Mouse (Mus musculus): ENCODE measurements around the gene Otol1. TPM values are rescaled to one million over a fixed set of nuclear protein-coding genes. Genes with fewer than 3 reads are reported as not detected.

Otol1 gene
- polyA plus RNA-seq (2015; fragmentation: Nextera tagmentation; extraction: Ambion mirVana) = not detected in 2 replicates

DNA sequence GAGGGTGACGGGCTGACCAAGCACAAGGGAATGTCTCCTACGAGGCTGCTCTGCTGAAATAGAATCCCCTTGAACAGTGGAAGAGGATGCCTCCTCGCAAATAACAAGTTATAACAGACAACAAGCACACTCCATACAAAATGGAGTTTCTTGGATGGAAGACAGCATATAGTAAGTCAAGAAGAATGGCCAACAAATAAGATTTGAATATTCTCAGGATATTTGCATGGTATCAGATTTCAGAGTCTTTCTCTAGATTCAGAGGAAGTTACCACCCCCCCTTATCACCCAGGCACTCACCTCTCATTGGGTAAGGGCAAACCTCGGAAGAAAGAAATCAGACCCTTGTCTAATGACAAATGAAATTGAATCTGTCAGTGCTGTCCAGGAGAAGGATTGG is at the start of gene Otol1:
Gene Otol1 (plus strand): TSS at position 301 of the 400 bp plus-strand sequence.
- H3K4me3 ChIP-seq (ENCODE audit: low read length) = no peak within 1 kb of the TSS
- H3K27me3 ChIP-seq (ENCODE audit: control insufficient read depth, insufficient read depth, low read length) = no peaks in the 10 kb centered on the region
- no peak within 1 kb of the TSS for H3K27ac ChIP-seq (ENCODE audit: low read length)
- no peak for ATAC-seq (replicated peaks; ENCODE audit: extremely low read depth, insufficient read depth, low FRiP score)
- 57% methylated on average over 4 of the region's 4 CpGs for WGBS
- H3K4me2 ChIP-seq (ENCODE audit: low read depth, low read length) = no peak within 1 kb of the TSS
- H3K36me3 ChIP-seq (ENCODE audit: control insufficient read depth, insufficient read depth) = no peaks in the 10 kb centered on the region
- H3K4me1 ChIP-seq (ENCODE audit: control insufficient read depth, insufficient read depth, low read length) = no peaks in the 10 kb centered on the region
- no peaks in the 10 kb centered on the region for H3K9me3 ChIP-seq (replicated peaks; ENCODE audit: control insufficient read depth, low read length)
- no peak within 1 kb of the TSS for H3K9ac ChIP-seq (ENCODE audit: low read length)

DNA sequence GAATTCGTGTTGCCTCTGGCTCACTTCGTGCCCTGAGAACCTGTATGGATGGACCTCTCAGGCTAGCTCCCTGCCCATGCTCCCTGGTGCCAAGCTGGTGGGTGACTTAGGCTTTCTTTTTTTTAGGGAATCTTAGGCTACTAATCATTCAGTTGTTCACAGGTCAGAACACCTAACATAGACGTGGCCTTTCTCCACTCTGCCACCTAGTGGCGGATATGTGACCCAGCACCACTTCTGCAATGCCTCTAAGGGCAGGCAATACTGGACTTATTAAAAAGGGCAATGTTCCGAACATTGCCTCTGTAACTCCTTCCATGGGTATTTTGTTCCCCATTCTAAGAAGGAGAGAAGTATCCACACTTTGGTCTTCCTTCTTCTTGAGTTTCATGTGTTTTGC is 45.2 kb upstream of the Otol1 start:
- Histone ChIP-seq H3K4me1 (ENCODE audit: control insufficient read depth, insufficient read depth, low read length) (no peaks in the 10 kb centered on the region), H3K27ac (ENCODE audit: low read length) (no peak overlapping the region), H3K36me3 (ENCODE audit: control insufficient read depth, insufficient read depth) (no peaks in the 10 kb centered on the region), H3K27me3 (ENCODE audit: control insufficient read depth, insufficient read depth, low read length) (no peaks in the 10 kb centered on the region), H3K9ac (ENCODE audit: low read length) (no peak overlapping the region), H3K4me3 (ENCODE audit: low read length) (no peak overlapping the region), H3K4me2 (ENCODE audit: low read depth, low read length) (no peak overlapping the region), H3K9me3 (replicated peaks; ENCODE audit: control insufficient read depth, low read length) (no peaks in the 10 kb centered on the region)
- no peak for ATAC-seq (replicated peaks; ENCODE audit: extremely low read depth, insufficient read depth, low FRiP score)
- 59% methylated on average over 5 of the region's 5 CpGs for WGBS

DNA sequence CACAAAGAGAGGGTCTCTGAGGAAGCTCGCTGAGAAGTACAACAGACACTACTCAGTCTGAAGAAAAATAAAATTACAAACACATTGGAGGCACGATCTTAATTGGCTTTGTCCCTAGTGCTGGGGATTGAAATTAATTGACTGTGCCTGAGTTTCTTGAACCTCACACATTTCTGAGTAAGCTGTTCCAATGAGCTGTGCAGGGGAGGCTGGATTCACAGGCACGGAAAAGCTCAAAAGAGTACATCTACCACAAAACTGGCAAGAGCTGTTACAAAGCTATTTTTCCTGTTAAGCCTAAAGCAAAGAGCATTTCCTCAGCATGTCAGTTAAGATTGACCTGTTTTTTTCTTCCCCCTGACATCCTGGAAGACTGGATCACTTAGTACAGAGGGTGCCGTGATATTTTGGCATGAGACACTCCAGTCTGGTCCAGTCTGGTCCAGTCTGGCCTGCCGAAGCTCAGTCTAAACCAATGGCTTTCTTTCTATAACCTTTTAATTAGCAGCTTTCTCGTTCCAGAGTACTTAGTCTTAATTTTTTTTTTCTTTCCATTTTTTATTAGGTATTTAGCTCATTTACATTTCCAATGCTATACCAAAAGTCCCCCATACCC is 35.8 kb upstream of the Otol1 start:
- H3K9me3 ChIP-seq (replicated peaks; ENCODE audit: control insufficient read depth, low read length) = peaks cover under 1% of the 10 kb centered on the region
- ATAC-seq (replicated peaks; ENCODE audit: extremely low read depth, insufficient read depth, low FRiP score) = no peak
- WGBS = 74% methylated on average over 6 of the region's 6 CpGs

DNA sequence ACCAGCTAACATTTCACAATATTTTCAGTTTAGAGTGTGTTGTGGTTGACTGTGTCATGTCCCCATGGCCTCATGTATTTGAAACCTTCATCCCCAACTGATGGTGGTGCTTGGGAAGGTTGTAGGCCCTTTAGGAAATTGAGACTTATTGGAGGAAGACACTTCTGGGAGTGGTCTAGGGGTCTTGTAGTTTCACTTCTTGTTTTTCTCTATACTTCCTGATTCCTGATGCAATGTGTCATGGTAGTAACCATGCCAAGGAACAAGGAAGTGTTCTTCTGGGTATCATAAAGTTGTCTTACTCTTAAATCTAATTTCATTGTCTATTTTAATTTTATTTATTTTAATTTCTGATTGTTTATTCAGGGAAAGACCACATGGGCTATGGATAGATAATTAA is 29.3 kb upstream of the Otol1 start:
- Histone ChIP-seq H3K36me3 (ENCODE audit: control insufficient read depth, insufficient read depth) (no peaks in the 10 kb centered on the region), H3K9me3 (replicated peaks; ENCODE audit: control insufficient read depth, low read length) (peaks cover 6% of the 10 kb centered on the region), H3K9ac (ENCODE audit: low read length) (no peak overlapping the region), H3K4me3 (ENCODE audit: low read length) (no peak overlapping the region), H3K4me2 (ENCODE audit: low read depth, low read length) (no peak overlapping the region), H3K27me3 (ENCODE audit: control insufficient read depth, insufficient read depth, low read length) (no peaks in the 10 kb centered on the region), H3K4me1 (ENCODE audit: control insufficient read depth, insufficient read depth, low read length) (no peaks in the 10 kb centered on the region), H3K27ac (ENCODE audit: low read length) (no peak overlapping the region)
- no peak for ATAC-seq (replicated peaks; ENCODE audit: extremely low read depth, insufficient read depth, low FRiP score)

More for the DNA sequence above, 35.8 kb upstream of the Otol1 start:
- H3K4me1 ChIP-seq (ENCODE audit: control insufficient read depth, insufficient read depth, low read length) = no peaks in the 10 kb centered on the region
- no peak overlapping the region for H3K4me3 ChIP-seq (ENCODE audit: low read length)
- H3K36me3 ChIP-seq (ENCODE audit: control insufficient read depth, insufficient read depth) = no peaks in the 10 kb centered on the region
- no peak overlapping the region for H3K4me2 ChIP-seq (ENCODE audit: low read depth, low read length)
- no peak overlapping the region for H3K9ac ChIP-seq (ENCODE audit: low read length)
- no peak overlapping the region for H3K27ac ChIP-seq (ENCODE audit: low read length)
- H3K27me3 ChIP-seq (ENCODE audit: control insufficient read depth, insufficient read depth, low read length) = no peaks in the 10 kb centered on the region

DNA sequence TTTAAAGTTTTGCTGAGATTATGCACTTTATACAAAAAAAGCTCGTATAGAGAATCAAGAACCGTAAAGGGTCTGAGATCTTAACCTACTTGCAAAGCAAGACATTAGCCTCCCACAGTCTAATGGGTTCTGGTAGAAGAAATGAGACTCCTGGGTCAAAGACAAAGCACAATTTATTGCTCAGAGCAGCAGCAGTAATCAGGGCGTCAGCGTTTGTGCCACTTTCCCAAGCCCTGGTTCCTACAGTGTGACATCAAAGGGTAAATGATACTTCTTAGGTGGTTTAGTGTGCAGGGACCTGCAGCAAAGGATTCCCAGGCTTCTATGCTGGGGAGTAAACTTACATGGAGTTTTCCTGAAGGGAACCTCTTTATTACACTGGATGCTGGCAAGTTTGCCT is 13.6 kb upstream of the Otol1 start:
- Histone ChIP-seq H3K27me3 (ENCODE audit: control insufficient read depth, insufficient read depth, low read length) (no peaks in the 10 kb centered on the region), H3K9ac (ENCODE audit: low read length) (no peak overlapping the region), H3K4me3 (ENCODE audit: low read length) (no peak overlapping the region), H3K27ac (ENCODE audit: low read length) (no peak overlapping the region), H3K9me3 (replicated peaks; ENCODE audit: control insufficient read depth, low read length) (no peaks in the 10 kb centered on the region), H3K36me3 (ENCODE audit: control insufficient read depth, insufficient read depth) (no peaks in the 10 kb centered on the region), H3K4me2 (ENCODE audit: low read depth, low read length) (no peak overlapping the region), H3K4me1 (ENCODE audit: control insufficient read depth, insufficient read depth, low read length) (no peaks in the 10 kb centered on the region)
- ATAC-seq (replicated peaks; ENCODE audit: extremely low read depth, insufficient read depth, low FRiP score) = no peak
- WGBS = 69% methylated on average over 4 of the region's 4 CpGs

DNA sequence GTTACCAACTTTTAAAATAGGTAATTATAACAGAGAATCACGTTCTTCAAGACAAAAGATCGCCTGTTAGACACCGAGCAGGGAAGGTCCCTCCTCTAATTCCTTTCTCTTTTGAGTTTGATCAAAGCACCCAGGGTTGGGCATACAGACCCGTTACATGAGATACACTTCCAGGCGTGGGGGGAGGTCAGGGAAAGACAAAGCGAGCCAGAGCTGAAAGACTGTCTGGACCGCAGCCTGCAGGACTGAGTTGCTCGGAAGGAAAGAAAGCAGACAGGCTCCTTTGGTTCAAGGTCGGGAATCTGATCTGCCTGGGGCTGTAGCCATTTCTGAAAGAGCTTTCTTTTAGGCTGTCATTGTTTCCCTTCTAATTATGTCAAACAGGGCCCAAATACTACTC is 5.9 kb upstream of the Otol1 start:
- no peaks in the 10 kb centered on the region for H3K4me1 ChIP-seq (ENCODE audit: control insufficient read depth, insufficient read depth, low read length)
- no peaks in the 10 kb centered on the region for H3K9me3 ChIP-seq (replicated peaks; ENCODE audit: control insufficient read depth, low read length)
- H3K27ac ChIP-seq (ENCODE audit: low read length) = no peak overlapping the region
- H3K4me3 ChIP-seq (ENCODE audit: low read length) = no peak overlapping the region
- H3K27me3 ChIP-seq (ENCODE audit: control insufficient read depth, insufficient read depth, low read length) = no peaks in the 10 kb centered on the region
- no peak for ATAC-seq (replicated peaks; ENCODE audit: extremely low read depth, insufficient read depth, low FRiP score)
- H3K36me3 ChIP-seq (ENCODE audit: control insufficient read depth, insufficient read depth) = no peaks in the 10 kb centered on the region
- 57% methylated on average over 9 of the region's 9 CpGs for WGBS
- H3K9ac ChIP-seq (ENCODE audit: low read length) = no peak overlapping the region
- no peak overlapping the region for H3K4me2 ChIP-seq (ENCODE audit: low read depth, low read length)

DNA sequence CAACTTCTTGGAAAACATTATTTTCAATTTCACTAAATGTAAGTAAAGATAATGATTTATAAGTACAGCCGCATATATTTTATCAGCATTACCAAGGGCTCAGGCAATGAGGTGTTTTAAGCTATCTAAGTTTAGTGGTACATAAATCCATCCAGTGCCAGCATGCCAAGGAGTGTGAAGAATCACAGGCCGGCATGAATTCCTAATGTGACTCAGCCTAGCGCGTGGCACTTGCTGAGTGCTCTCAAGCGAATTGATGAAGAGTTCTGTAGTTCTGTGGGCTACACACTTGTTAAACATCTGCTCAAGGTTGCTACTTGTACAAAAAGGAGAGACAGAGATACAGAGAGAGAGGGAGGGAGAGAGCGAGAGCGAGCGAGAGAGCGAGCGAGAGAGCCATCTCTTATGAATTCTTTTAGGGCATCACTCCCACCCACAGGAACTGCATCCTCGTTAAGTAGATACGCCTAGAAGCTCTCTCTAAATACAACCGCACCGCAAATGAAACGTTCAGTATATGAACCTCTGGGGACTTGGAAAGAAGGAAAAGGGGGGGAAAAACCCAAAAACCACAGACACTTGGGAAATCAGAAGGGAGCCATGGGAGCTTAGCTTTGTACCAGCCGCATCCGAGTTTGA is 4.2 kb upstream of the Otol1 start:
- WGBS = 75% methylated on average over 17 of the region's 17 CpGs
- Histone ChIP-seq H3K4me2 (ENCODE audit: low read depth, low read length) (no peak overlapping the region), H3K9me3 (replicated peaks; ENCODE audit: control insufficient read depth, low read length) (no peaks in the 10 kb centered on the region), H3K4me3 (ENCODE audit: low read length) (no peak overlapping the region), H3K9ac (ENCODE audit: low read length) (no peak overlapping the region), H3K27me3 (ENCODE audit: control insufficient read depth, insufficient read depth, low read length) (no peaks in the 10 kb centered on the region), H3K36me3 (ENCODE audit: control insufficient read depth, insufficient read depth) (no peaks in the 10 kb centered on the region), H3K4me1 (ENCODE audit: control insufficient read depth, insufficient read depth, low read length) (no peaks in the 10 kb centered on the region), H3K27ac (ENCODE audit: low read length) (no peak overlapping the region)
- ATAC-seq (replicated peaks; ENCODE audit: extremely low read depth, insufficient read depth, low FRiP score) = no peak

DNA sequence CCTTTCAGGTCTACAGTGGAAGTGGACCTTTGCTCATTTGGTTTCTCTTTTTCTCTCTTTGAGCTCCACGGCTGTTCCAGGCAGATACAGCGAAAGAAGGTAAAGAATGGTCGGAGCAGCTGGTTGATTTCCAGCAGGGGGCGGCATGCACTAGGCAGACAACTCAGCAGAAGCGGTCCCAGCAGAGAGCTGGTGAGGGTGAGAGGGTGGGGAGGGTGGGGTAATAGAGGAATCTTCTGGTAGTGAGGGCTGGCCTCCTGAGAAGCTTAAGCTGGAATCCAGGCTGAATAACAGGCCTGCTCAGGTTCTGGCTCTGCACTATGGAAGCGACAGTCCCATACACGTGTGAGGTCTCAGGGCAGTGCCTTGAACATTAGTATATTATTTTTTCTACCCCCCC is 3.5 kb upstream of the Otol1 start:
- Histone ChIP-seq H3K9me3 (replicated peaks; ENCODE audit: control insufficient read depth, low read length) (no peaks in the 10 kb centered on the region), H3K27me3 (ENCODE audit: control insufficient read depth, insufficient read depth, low read length) (no peaks in the 10 kb centered on the region), H3K9ac (ENCODE audit: low read length) (no peak overlapping the region), H3K4me1 (ENCODE audit: control insufficient read depth, insufficient read depth, low read length) (no peaks in the 10 kb centered on the region), H3K27ac (ENCODE audit: low read length) (no peak overlapping the region), H3K4me3 (ENCODE audit: low read length) (no peak overlapping the region), H3K4me2 (ENCODE audit: low read depth, low read length) (no peak overlapping the region), H3K36me3 (ENCODE audit: control insufficient read depth, insufficient read depth) (no peaks in the 10 kb centered on the region)
- WGBS = 42% methylated on average over 7 of the region's 7 CpGs
- no peak for ATAC-seq (replicated peaks; ENCODE audit: extremely low read depth, insufficient read depth, low FRiP score)

DNA sequence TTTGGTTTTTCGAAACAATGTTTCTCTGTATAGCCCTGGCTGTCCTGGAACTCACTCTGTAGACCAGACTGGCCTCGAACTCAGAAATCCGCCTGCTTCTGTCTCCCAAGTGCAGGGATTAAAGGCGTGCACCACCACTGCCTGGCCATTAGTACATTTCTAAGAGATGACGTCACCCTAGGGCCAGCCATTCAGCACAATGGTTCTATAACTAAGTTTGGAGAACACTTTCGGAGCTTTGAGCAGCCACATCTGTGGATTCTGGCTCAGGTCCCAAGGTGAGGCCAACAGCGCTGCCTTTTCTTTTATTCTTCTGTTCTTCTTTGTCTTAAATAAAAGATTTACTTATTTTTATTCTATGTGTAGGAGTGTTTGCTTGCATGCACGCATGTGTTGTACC is 3.0 kb upstream of the Otol1 start:
- no peak for ATAC-seq (replicated peaks; ENCODE audit: extremely low read depth, insufficient read depth, low FRiP score)
- H3K4me2 ChIP-seq (ENCODE audit: low read depth, low read length) = no peak overlapping the region
- no peaks in the 10 kb centered on the region for H3K4me1 ChIP-seq (ENCODE audit: control insufficient read depth, insufficient read depth, low read length)
- H3K27ac ChIP-seq (ENCODE audit: low read length) = no peak overlapping the region
- no peaks in the 10 kb centered on the region for H3K9me3 ChIP-seq (replicated peaks; ENCODE audit: control insufficient read depth, low read length)
- 64% methylated on average over 8 of the region's 8 CpGs for WGBS
- H3K9ac ChIP-seq (ENCODE audit: low read length) = no peak overlapping the region
- no peaks in the 10 kb centered on the region for H3K27me3 ChIP-seq (ENCODE audit: control insufficient read depth, insufficient read depth, low read length)
- no peak overlapping the region for H3K4me3 ChIP-seq (ENCODE audit: low read length)
- H3K36me3 ChIP-seq (ENCODE audit: control insufficient read depth, insufficient read depth) = no peaks in the 10 kb centered on the region

Data from heart, embryonic 16.5 days (tissue).